Mouse (Mus musculus): ENCODE data around the gene H2afb1.

DNA sequence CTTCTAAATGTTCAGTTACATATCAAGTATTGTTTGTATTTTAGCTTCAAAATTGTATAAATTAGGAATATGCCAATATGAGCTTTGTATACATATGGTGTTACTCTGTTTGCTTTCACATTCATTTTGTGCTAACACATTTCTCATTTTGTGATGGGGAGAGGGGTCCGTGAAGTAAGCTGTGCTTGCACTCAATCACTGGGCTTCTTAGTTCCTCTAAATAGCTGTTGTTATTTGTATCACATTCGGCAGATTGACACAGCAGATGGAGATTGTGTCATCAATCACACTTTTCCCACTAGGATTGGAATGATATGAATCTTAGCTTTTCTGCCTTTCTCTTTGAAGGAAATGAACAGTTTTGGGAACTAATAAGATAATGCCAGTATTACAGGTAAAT is 21.5 kb downstream of the H2afb1 start:
- TF ChIP-seq POLR2A (IDR thresholded peaks at IDR 0.05; ENCODE audit: extremely low read depth, insufficient read depth, low read length) (no peak), CTCF (IDR thresholded peaks at IDR 0.05; ENCODE audit: extremely low read depth, insufficient read depth, low read length) (no peak)
